ENCODE assay signal across 15 mouse cellular contexts in the genomic region with DNA sequence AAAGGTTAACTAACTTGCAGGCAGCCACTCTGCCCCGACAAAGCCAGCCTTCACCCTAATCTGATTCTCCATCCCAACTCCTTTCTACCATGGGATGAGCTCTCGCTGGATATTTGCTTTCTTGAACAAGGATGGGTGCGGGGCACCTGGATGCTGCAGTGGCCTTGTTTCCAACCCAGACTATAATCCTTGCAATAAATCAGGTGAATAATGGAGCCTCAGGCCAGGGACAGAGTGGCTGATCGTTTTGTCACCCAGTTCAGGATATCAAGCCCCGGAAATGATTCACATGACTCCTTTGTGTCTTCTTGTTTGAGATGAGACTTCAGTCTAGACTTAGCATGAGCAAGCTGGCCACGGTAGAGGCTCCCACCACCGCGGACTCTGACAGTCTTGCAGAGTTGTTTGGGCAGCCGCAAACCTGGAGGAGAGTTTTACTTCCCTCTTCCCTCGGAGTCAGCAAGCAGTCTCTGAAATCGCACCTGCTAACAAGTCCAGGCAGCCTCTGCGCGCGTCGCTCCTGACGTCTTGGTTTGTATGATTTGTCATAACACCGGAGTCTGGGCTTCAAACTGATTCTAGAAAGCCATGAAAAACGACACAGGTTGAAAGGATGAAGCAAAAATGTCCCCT. TPM values are rescaled to one million over a fixed set of nuclear protein-coding genes. Genes with fewer than 3 reads are reported as not detected.
A peak's percentile ranks its signal among the peaks of the same experiment; 100 is the strongest.
DNase-seq lines count a peak whose midpoint lies in the region; ATAC-seq and TF ChIP-seq lines count a peak whose summit lies in the region.
"Had no signal": no experiment of that assay in that cellular context is flagged by ENCODE, and none has a peak within 500 bp of the region (broad histone marks: within the 10 kb centered on the region; RNA-seq: fewer than 3 reads in every experiment).

No protein-coding gene starts in this region.

- H3K4me1 ChIP-seq in liver, postnatal 0 days (ENCODE audit: insufficient read depth), result no peaks in the 10 kb centered on the region
- H3K4me1 ChIP-seq: limb, embryonic 15.5 days had no signal

- no peak for TF ChIP-seq EP300 in liver, postnatal 0 days (IDR thresholded peaks at IDR 0.05; ENCODE audit: low read depth)

- TF ChIP-seq CTCF in layer of hippocampus, adult 2 months (conservative IDR thresholded peaks at IDR 0.05), result no peak
- no peak for TF ChIP-seq CTCF in liver, postnatal 0 days (IDR thresholded peaks at IDR 0.05; ENCODE audit: low read depth)

- H3K4me3 ChIP-seq in layer of hippocampus, adult 2 months, result no peak overlapping the region
- no peak overlapping the region for H3K4me3 ChIP-seq in liver, postnatal 0 days (ENCODE audit: low read depth, low read length)
- H3K4me3 ChIP-seq: embryonic facial prominence, embryonic 12.5 days; hindbrain, embryonic 12.5 days; limb, embryonic 15.5 days had no signal

- H3K4me2 ChIP-seq in liver, postnatal 0 days (ENCODE audit: low read depth, low read length), result no peak overlapping the region
- H3K4me2 ChIP-seq: embryonic facial prominence, embryonic 12.5 days; hindbrain, embryonic 12.5 days; limb, embryonic 15.5 days had no signal

- 57% methylated on average over 18 of the region's 18 CpGs for WGBS in liver, postnatal 0 days (ENCODE audit: insufficient replicate concordance)

- H3K27me3 ChIP-seq in liver, postnatal 0 days (ENCODE audit: insufficient read depth, low read length), result no peaks in the 10 kb centered on the region
- H3K27me3 ChIP-seq: embryonic facial prominence, embryonic 12.5 days; hindbrain, embryonic 12.5 days; limb, embryonic 15.5 days had no signal

- no peaks in the 10 kb centered on the region for H3K36me3 ChIP-seq in liver, postnatal 0 days (replicated peaks; ENCODE audit: insufficient read depth, low read length)
- H3K36me3 ChIP-seq: embryonic facial prominence, embryonic 12.5 days; hindbrain, embryonic 12.5 days; limb, embryonic 15.5 days had no signal

- H3K9ac ChIP-seq in liver, postnatal 0 days (replicated peaks), result no peak overlapping the region
- H3K9ac ChIP-seq: embryonic facial prominence, embryonic 12.5 days; hindbrain, embryonic 12.5 days; limb, embryonic 15.5 days had no signal

- ATAC-seq in granulocyte monocyte progenitor cell, adult 5-6 weeks (replicated peaks; ENCODE audit: poor library complexity, severe bottlenecking), result peak; percentile 86
- ATAC-seq in liver, postnatal 0 days, result no peak
- ATAC-seq: activated CD4-positive, CD25-positive, alpha-beta regulatory T cell, adult 4 months; forebrain, embryonic 16.5 days; lung, postnatal 0 days had no signal

- H3K9me3 ChIP-seq in liver, postnatal 0 days (ENCODE audit: low read length), result no peaks in the 10 kb centered on the region
- H3K9me3 ChIP-seq: embryonic facial prominence, embryonic 12.5 days; hindbrain, embryonic 12.5 days; limb, embryonic 15.5 days had no signal

- DNase-seq in layer of hippocampus, adult 9-11 months, result peak; percentile 7
- DNase-seq in layer of hippocampus, adult 2 months (ENCODE audit: low spot score in 2 of 2), result no peak
- DNase-seq in A20 (ENCODE audit: low read depth, low spot score), result peak; percentile 87
- peak; percentile 15 for DNase-seq in R1 (ENCODE audit: low read depth, low spot score)
- no peak for DNase-seq in layer of hippocampus, postnatal 10 days (ENCODE audit: low spot score in 2 of 2)
- DNase-seq in liver, postnatal 0 days, result no peak
- no peak for DNase-seq in gastrocnemius, postnatal 25 days
- DNase-seq: cerebellum, adult 18-20 months had no signal

- H3K27ac ChIP-seq in layer of hippocampus, adult 2 months, result no peak overlapping the region
- H3K27ac ChIP-seq in liver, postnatal 0 days (ENCODE audit: low read depth), result no peak overlapping the region
- H3K27ac ChIP-seq: embryonic facial prominence, embryonic 12.5 days; hindbrain, embryonic 12.5 days; limb, embryonic 15.5 days had no signal

RNA-seq across cellular contexts. Expression of gene Aplp2, which starts 31.8 kb away (rescaled TPM):
- 100 to 1,000 TPM; 447 to 470 TPM for total RNA-seq in layer of hippocampus, adult 2 months (2021)
- 28.1 and 32.6 TPM in 2 replicates for total RNA-seq in granulocyte monocyte progenitor cell, adult 5-6 weeks (2014; fragmentation: Nextera tagmentation)
- total RNA-seq in granulocyte monocyte progenitor cell, adult 5-6 weeks (2017), result 34.1 and 34.9 TPM in 2 replicates
- total RNA-seq in layer of hippocampus, postnatal 10 days (2021), result 100 to 1,000 TPM; 420 to 448 TPM
- 167 and 178 TPM in 2 replicates for polyA plus RNA-seq in liver, postnatal 0 days (2015; fragmentation: Nextera tagmentation; extraction: Ambion mirVana)
- 100 to 1,000 TPM; 105 to 124 TPM for total RNA-seq in gastrocnemius, postnatal 25 days (2021)

RNA-seq across cellular contexts. Expression of gene Prdm10, which starts 36.9 kb away (rescaled TPM):
- total RNA-seq in layer of hippocampus, adult 2 months (2021), result 10 to 100 TPM; 22.0 to 23.1 TPM
- total RNA-seq in granulocyte monocyte progenitor cell, adult 5-6 weeks (2014; fragmentation: Nextera tagmentation), result 12.4 and 14.1 TPM in 2 replicates
- 6.4 and 7.3 TPM in 2 replicates for total RNA-seq in granulocyte monocyte progenitor cell, adult 5-6 weeks (2017)
- 10 to 100 TPM; 15.5 to 18.8 TPM for total RNA-seq in layer of hippocampus, postnatal 10 days (2021)
- 1.3 and 1.5 TPM in 2 replicates for polyA plus RNA-seq in liver, postnatal 0 days (2015; fragmentation: Nextera tagmentation; extraction: Ambion mirVana)
- total RNA-seq in gastrocnemius, postnatal 25 days (2021), result 1 to 10 TPM; 3.0 to 3.7 TPM

Comparison
In these comparisons a context has a peak if more than half of its experiments do, and no peak if none do; other contexts are left out.
1. DNase-seq: peak in layer of hippocampus, adult 9-11 months (single experiment), A20 (single experiment) and R1 (single experiment); none in layer of hippocampus, adult 2 months (0 of 2), layer of hippocampus, postnatal 10 days (0 of 2), liver, postnatal 0 days (single experiment) and gastrocnemius, postnatal 25 days (single experiment).